Mouse (Mus musculus): ENCODE results near the gene Ghdc.

The Ghdc gene

DNA sequence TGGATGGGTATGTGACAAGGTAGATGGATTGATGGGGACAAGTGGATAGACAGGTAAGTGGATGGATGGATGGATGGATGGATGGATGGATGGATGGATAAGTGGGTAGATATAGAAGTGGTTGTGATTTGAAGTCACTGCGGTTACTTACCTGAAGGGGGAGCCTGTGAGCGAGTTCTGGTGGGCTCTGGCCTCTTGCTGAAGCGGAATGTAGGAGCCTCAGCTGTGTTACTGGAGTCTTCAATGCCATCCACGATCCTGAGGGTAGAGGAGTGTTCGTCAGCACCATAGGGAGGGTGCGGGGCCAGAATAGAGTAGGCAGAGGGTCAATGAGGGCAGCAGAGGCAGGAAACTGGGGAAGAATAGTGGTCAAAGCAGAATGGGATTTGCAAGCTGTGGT is 25.7 kb downstream of the Ghdc start:
- peak; percentile 58 for DNase-seq (ENCODE audit: low spot score)

GRCm38 (mm10) chr11:100741348-100741747 is 29.4 kb downstream of the Ghdc start:
- DNase-seq (ENCODE audit: low spot score) = no peak

DNA sequence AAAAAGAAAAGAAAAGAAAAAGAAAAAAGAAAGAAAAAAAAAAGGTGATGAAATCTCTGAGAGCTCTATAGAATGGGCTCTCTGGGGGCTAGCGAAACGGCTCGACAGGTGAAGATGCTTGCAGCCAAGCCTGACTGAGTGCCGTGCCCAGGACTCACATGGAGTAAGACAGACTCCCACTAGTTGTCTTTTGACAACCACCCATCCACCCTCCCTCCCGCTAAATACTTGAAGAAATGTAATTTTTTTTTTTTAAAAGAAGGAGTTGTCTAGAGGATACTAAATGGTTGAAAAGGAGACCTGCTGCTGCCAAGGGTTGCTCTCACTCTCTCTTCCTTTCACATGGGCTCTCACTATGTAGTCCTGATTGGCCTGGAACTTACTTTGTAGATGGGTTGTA is 32.0 kb downstream of the Ghdc start:
- no peak for DNase-seq (ENCODE audit: low spot score)

DNA sequence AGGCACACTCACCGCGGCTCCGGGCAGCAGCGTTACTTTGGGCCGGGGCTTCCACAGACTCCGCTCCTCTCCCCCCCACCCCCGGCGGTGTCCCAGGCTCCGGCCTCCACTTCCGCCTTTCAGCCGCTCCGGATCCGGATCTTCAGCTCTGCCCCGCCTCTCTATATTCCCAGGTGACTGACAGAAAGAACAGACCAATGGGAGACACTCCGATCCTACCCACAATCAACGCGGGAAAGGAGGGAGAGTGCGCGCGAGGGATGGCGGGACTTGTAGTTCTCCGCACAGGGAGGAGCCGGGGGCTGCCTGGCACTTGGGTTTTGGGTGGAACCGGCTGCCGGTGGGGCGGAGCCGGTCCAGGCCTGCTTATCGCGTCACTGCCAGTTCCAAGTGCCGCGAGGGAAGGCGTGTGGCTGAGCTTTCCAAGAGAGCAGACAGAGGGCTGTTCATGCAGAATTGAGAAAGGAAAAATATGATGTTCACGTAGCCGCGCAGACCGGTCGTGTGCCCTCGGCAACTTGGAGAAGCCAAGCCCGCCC is 32.6 kb downstream of the Ghdc start, which contains the start of gene Rab5c:
Rab5c (minus strand) TSS at position 150 of the 539 bp plus-strand sequence.
- peak; percentile 99 for DNase-seq (ENCODE audit: low spot score)

GRCm38 (mm10) chr11:100737105-100737733 is 33.5 kb downstream of the Ghdc start:
- peak; percentile 81 for DNase-seq (ENCODE audit: low spot score)

DNA sequence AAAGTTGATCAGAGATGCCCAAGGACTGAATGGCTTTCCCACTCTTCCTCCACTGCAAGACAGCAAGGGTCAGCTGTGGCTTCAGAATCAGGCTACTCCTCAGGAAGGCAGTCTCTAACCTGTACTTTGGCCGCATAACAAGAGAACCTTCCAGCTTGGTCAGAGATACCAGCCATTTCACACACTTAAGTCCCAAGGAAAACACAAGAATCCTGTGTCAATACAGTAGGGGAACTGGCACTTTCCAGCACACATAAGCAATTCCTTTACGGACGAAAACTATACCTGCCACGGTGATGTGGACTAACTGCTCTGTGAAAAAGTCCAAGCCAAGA is 34.0 kb downstream of the Ghdc start:
- DNase-seq (ENCODE audit: low spot score) = no peak

- DNase-seq (ENCODE audit: low spot score) = no peak
Observed at GRCm38 (mm10) chr11:100735954-100736745, 34.6 kb downstream of the Ghdc start.

DNA sequence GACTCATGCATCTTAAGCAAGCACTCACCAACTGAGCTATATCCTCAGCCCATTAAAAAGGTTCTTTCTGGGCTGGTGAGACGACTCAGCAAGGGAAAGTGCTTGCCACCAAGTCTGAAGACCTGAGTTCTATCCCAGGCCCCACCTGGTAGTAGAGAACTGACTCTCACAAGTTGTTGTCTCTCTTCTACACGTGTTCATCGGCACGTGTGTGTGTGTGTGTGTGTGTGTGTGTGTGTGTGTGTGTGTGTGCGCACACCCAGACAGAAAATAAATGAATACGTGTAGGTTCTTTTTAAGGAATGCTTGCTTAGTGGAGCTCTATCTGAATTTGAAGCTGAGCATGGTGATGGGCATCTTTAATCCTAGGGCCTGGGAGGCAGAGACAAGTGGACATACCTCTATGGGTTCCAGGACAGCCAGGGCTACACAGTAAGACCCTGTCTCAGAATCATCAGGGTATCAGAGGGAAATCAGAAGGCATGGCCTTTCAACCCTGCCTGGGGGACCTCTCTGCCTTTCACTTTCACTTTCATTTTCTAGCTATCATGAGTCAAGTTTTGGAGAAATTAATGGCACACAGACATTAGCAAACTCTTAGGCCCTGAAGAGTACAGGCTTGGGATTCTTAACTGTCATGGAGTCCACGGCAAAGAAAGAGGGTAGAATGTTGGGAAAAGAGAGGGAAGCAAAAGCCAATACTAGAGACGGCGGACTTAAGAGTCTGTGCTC is 35.5 kb downstream of the Ghdc start:
- DNase-seq (ENCODE audit: low spot score) = no peak

GRCm38 (mm10) chr11:100730477-100731205 is 40.1 kb downstream of the Ghdc start:
- no peak for DNase-seq (ENCODE audit: low spot score)

DNA sequence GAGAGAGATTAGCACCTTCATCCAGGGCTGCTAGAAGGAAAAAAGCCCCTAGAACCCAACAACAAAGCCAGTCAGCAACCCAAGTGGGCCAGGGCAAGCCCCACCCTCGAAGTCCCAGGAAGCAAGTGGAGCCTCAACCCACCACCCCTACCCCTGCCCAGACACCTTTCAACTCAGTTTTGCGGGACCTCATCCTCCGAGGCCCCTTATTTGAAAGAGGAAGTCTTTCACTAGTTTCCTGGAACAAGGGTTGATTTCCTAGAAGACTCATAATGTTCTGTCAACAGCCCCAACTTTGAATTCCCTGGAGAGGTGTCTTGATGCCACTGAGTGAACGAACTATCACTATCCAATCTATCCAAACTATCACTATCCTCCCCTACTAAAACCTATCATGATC is 40.8 kb downstream of the Ghdc start:
- DNase-seq (ENCODE audit: low spot score) = no peak

DNA sequence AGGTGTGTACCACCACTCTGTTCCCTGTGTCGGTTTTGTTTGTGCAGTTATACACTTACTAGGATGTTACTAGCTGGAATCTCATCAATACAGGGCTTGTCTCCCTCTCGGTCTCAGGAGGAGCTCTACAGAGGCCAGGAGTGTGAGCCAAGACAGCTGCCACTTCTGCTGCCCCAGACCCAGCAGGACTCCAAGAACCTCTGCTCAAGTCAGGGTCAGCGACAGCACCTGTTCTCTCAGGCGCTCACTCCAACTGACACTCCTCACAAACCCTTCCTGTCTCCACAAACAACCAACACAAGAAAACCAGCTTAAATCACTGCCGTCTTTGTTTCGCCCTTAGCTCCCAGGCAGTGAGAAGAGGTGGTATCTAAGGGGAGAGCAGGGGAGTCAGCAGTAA is 42.2 kb downstream of the Ghdc start:
- no peak for DNase-seq (ENCODE audit: low spot score)

- no peak for DNase-seq (ENCODE audit: low spot score)
Observed at GRCm38 (mm10) chr11:100727201-100727600, 43.6 kb downstream of the Ghdc start.

GRCm38 (mm10) chr11:100724919-100725512 is 45.7 kb downstream of the Ghdc start:
- DNase-seq (ENCODE audit: low spot score) = no peak

- no peak for DNase-seq (ENCODE audit: low spot score)
Observed at GRCm38 (mm10) chr11:100722493-100723028, 48.2 kb downstream of the Ghdc start.

DNA sequence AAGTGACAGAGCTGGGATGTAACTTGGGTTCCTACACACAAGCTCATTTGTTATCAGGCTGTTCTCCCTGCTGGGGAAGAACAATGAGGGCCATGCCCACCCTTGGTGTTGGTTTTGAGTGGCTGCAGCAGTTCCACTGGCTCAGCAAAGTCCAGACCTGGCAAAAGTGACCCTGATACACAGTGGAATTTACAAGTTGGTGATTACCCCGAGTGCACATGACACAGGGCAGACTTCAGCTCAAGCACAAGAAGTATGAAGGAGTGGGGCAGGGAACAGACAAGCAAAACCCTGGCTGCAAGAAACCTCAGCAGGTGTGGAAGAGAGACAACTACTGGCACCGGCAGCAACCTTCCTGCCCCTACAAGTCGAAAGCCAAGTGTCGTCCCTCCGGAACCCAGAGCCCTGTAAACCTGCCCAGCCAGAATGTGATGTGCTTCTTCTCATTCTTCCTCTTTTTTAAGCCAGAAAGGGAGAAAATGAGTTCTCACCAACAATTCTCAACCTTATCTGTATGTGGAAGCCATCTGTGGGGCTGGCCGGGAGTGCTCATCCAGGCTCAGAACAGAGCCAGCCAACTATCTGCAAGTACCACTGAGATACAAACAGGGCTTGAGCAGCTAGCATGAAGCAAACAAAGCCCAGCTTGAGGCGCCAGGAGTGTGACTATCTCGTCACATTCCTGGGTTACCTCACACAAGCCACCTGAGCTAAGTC is 48.8 kb downstream of the Ghdc start:
- DNase-seq (ENCODE audit: low spot score) = no peak

GRCm38 (mm10) chr11:100721254-100721653 is 49.5 kb downstream of the Ghdc start:
- DNase-seq (ENCODE audit: low spot score) = no peak

DNA sequence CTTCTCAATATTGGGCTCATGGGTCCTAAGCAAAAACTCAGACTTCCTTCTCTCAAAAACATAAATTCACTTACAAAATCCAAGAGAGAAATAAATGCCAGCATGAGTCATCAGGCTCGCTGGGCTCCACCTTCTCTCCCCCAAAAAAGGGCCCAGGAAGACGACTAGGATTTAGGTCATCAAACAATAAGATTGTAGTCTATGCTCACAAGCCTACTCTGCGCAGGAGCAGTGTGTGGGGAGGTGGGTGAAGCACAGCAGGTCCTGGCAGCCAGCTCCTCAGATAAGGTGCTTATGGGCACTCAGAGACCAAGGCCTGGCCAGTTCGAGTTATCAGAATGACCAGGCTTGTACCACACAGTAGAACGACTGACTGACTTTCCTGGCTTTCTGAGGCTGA is 50.4 kb downstream of the Ghdc start:
- no peak for DNase-seq (ENCODE audit: low spot score)

GRCm38 (mm10) chr11:100719893-100720292 is 50.9 kb downstream of the Ghdc start:
- no peak for DNase-seq (ENCODE audit: low spot score)

GRCm38 (mm10) chr11:100719312-100719711 is 51.4 kb downstream of the Ghdc start:
- no peak for DNase-seq (ENCODE audit: low spot score)

DNA sequence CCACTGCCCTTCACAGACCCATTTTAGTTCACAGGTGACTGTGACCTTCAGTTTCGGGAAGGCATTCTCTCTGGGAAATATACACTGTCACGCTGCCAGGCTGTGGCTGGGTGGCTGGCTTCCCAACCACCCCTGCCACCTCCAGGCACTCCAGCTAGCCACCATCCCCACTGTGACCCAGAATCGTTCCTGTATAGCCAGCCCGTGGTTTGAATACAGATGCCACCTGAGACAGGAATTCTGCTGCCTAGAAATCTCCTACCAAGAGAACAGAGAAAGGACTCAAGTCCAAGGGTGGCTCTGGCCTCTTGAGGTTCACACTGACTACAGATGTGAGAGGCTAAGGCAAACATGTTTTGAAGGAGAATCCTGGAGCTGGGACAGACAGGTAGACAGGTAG is 51.9 kb downstream of the Ghdc start:
- no peak for DNase-seq (ENCODE audit: low spot score)

DNA sequence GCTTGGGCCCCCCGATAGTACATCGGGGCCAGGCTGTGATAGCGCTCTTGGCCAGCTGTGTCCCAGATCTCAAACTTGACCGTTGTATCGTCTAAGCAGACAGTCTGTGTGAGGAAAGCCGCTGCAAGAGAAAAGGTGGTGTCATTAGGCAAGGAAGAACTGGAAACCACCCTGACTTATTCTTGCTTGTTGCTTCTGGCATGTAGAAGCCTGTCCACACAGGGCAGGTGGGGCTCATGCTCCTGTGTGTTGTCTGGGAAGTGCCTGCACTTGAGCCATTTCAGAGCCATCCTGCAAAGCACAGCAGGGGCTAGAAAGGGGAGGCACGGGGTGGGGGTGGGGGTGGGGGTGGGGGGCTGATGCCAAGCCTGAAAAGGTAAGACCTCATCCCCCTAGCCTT is 52.3 kb downstream of the Ghdc start:
- no peak for DNase-seq (ENCODE audit: low spot score)
